In genomic region chr1:105953588-105953987, GRCm38 (mm10) we compare ENCODE assay signal across 17 mouse cellular contexts.
"Had no signal": no experiment of that assay in that cellular context is flagged by ENCODE, and none has a peak within 500 bp of the region (broad histone marks: within the 10 kb centered on the region; RNA-seq: fewer than 3 reads in every experiment).

No protein-coding gene starts in this region.

- H3K27ac ChIP-seq: lung, embryonic 15.5 days; macrophage; midbrain, embryonic 13.5 days; midbrain, embryonic 15.5 days; neural tube, embryonic 12.5 days; stomach, embryonic 15.5 days; stomach, postnatal 0 days had no signal

- H3K4me1 ChIP-seq: lung, embryonic 15.5 days; midbrain, embryonic 13.5 days; midbrain, embryonic 15.5 days; neural tube, embryonic 12.5 days; stomach, embryonic 15.5 days had no signal

- H3K4me3 ChIP-seq: lung, embryonic 15.5 days; megakaryocyte, embryonic 14.5 days; midbrain, embryonic 13.5 days; midbrain, embryonic 15.5 days; neural tube, embryonic 12.5 days; stomach, embryonic 15.5 days had no signal

- DNase-seq: lung, adult 2 months; lung, postnatal 14 days; lung, postnatal 36 days; right cerebral cortex, postnatal 14 days; thymus, adult 2 months; thymus, postnatal 25 days; thymus, postnatal 4 days had no signal

- H3K36me3 ChIP-seq: lung, embryonic 15.5 days; midbrain, embryonic 13.5 days; midbrain, embryonic 15.5 days; neural tube, embryonic 12.5 days; stomach, embryonic 15.5 days had no signal

- H3K9ac ChIP-seq: lung, embryonic 15.5 days; midbrain, embryonic 13.5 days; midbrain, embryonic 15.5 days; neural tube, embryonic 12.5 days; stomach, embryonic 15.5 days had no signal

- H3K27me3 ChIP-seq: lung, embryonic 15.5 days; midbrain, embryonic 13.5 days; midbrain, embryonic 15.5 days; neural tube, embryonic 12.5 days; stomach, embryonic 15.5 days had no signal

- H3K9me3 ChIP-seq: lung, embryonic 15.5 days; megakaryocyte, embryonic 14.5 days; neural tube, embryonic 12.5 days; stomach, embryonic 15.5 days had no signal

- ATAC-seq: lung, postnatal 0 days; midbrain, embryonic 13.5 days; midbrain, embryonic 15.5 days had no signal

- H3K4me2 ChIP-seq: lung, embryonic 15.5 days; midbrain, embryonic 11.5 days; midbrain, embryonic 13.5 days; midbrain, embryonic 15.5 days; neural tube, embryonic 12.5 days; stomach, embryonic 15.5 days had no signal
